Mouse (Mus musculus): Measurements from ENCODE around the gene Olfr847. TPM values are rescaled to one million over a fixed set of nuclear protein-coding genes. Genes with fewer than 3 reads are reported as not detected.

Gene Olfr847
- polyA plus RNA-seq (2017; shearing (Covaris generic)) = not detected

DNA sequence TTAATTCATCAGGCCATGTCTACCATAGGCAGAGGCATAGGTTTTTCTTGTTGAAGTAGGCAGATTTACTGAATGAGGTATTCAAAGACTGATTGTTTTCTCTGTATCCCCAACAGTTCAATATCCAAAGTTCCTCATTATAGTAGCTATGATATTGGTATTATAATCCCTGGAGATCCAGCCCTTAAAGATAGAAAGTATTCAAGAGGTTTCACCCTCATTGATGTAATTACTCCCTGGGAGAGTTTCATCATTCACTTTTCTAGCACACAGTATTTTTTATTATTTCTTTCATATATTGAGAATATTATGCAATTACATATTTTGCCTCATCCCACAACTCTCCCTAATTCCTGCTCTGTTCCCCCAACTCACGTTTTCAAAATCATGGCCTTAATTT, at the start of gene Olfr847:
Gene Olfr847, minus strand, starts transcription at position 101 of the 400 bp plus-strand sequence.

DNA sequence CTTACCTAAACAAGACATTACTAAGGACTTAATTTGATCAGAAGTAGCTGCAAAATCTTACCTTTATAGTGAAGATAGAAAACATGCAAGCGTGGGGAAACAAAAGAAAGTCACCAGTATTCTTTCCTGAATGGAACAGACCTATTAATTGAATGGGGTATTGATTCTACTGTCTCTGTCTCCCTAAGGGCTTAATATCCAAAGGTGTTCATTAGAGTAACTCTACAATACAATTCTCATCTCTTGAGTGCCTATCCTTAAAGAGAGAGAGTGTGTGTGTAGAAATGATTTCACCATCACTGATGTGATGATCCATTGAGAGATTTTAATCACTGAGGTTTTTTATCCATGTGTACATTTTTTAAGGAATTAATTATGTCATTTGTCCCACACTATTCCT, 14.6 kb downstream of the Olfr847 start, which contains the start of gene Olfr846:
Gene Olfr846, minus strand, starts transcription at position 101 of the 400 bp plus-strand sequence.

DNA sequence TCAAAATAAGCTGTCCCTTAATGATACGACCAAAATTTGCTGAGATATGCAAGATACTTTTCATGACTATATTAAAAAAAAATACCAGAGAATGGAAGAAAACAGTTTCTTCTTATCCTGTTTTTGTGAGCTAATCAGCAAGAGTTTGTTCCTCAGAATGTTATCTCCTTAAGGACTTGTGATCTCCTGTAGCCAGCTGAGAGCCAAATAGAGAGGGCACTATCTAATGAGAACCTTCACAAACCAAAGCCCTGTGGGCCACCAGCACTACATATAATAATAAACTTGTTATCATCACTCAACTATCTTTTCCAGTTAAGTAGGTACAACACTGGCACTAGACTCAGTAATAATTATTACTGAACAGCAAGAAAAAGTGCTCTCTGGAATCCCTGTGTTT, 42.3 kb downstream of the Olfr847 start, which contains the start of gene Olfr845:
Gene Olfr845, plus strand, starts transcription at position 301 of the 400 bp plus-strand sequence.

Other genes with a start within 250 kb of the Olfr847 start
- not detected for gene Olfr837, start 242.4 kb downstream of the Olfr847 start, polyA plus RNA-seq (2017; shearing (Covaris generic))
- not detected for gene Olfr839-ps1, start 201.4 kb downstream of the Olfr847 start, polyA plus RNA-seq (2017; shearing (Covaris generic))
- gene Olfr843, start 126.7 kb downstream of the Olfr847 start, polyA plus RNA-seq (2017; shearing (Covaris generic)) = not detected
- not detected for gene Olfr844, start 62.3 kb downstream of the Olfr847 start, polyA plus RNA-seq (2017; shearing (Covaris generic))
- gene Olfr845, start 42.2 kb downstream of the Olfr847 start, polyA plus RNA-seq (2017; shearing (Covaris generic)) = not detected
- gene Olfr846, start 14.7 kb downstream of the Olfr847 start, polyA plus RNA-seq (2017; shearing (Covaris generic)) = not detected
- not detected for gene Olfr849, start 61.6 kb upstream of the Olfr847 start, polyA plus RNA-seq (2017; shearing (Covaris generic))
- not detected for gene Olfr850, start 99.6 kb upstream of the Olfr847 start, polyA plus RNA-seq (2017; shearing (Covaris generic))
- gene Olfr851, start 114.6 kb upstream of the Olfr847 start, polyA plus RNA-seq (2017; shearing (Covaris generic)) = not detected
- gene Olfr853, start 162.4 kb upstream of the Olfr847 start, polyA plus RNA-seq (2017; shearing (Covaris generic)) = not detected
- gene Olfr854, start 188.7 kb upstream of the Olfr847 start, polyA plus RNA-seq (2017; shearing (Covaris generic)) = not detected
- not detected for gene Olfr855, start 203.9 kb upstream of the Olfr847 start, polyA plus RNA-seq (2017; shearing (Covaris generic))
- 20.1 TPM for gene Zfp317, start 243.4 kb upstream of the Olfr847 start, polyA plus RNA-seq (2017; shearing (Covaris generic))

All from naive thymus-derived CD4-positive, alpha-beta T cell, adult 5 months (primary cell).